Mouse (Mus musculus): ENCODE results near the gene Vps52.

Gene Vps52

GRCm38 (mm10) chr17:33953310-33953709, 2.3 kb upstream of the Vps52 start:
- H3K27me3 ChIP-seq (ENCODE audit: insufficient read depth, low read length): no peaks in the 10 kb centered on the region
- H3K4me1 ChIP-seq (replicated peaks; ENCODE audit: low read depth, low read length): peaks cover 66% of the 10 kb centered on the region
- peak overlapping the region; percentile 95 for H3K4me3 ChIP-seq (replicated peaks; ENCODE audit: low read length)
- peaks cover 74% of the 10 kb centered on the region for H3K36me3 ChIP-seq (ENCODE audit: insufficient read depth, low read length)
- TF ChIP-seq CTCF (conservative IDR thresholded peaks at IDR 0.05; ENCODE audit: low read length) (no peak), POU5F1 (IDR thresholded peaks at IDR 0.05; ENCODE audit: borderline replicate concordance, low read length) (no peak), NANOG (IDR thresholded peaks at IDR 0.05; ENCODE audit: borderline replicate concordance, low read length) (no peak)
- H3K9me3 ChIP-seq (ENCODE audit: low read length): no peaks in the 10 kb centered on the region

GRCm38 (mm10) chr17:33953961-33954565, 1.5 kb upstream of the Vps52 start:
- Histone ChIP-seq H3K27me3 (ENCODE audit: insufficient read depth, low read length) (no peaks in the 10 kb centered on the region), H3K9me3 (ENCODE audit: low read length) (no peaks in the 10 kb centered on the region), H3K4me3 (replicated peaks; ENCODE audit: low read length) (peak overlapping the region; percentile 95), H3K4me1 (replicated peaks; ENCODE audit: low read depth, low read length) (peaks cover 58% of the 10 kb centered on the region), H3K36me3 (ENCODE audit: insufficient read depth, low read length) (peaks cover 74% of the 10 kb centered on the region)
- TF ChIP-seq NANOG (IDR thresholded peaks at IDR 0.05; ENCODE audit: borderline replicate concordance, low read length) (no peak), CTCF (conservative IDR thresholded peaks at IDR 0.05; ENCODE audit: low read length) (no peak), POU5F1 (IDR thresholded peaks at IDR 0.05; ENCODE audit: borderline replicate concordance, low read length) (no peak)

- peak overlapping the region; percentile 95 for H3K4me3 ChIP-seq (replicated peaks; ENCODE audit: low read length)
- H3K4me1 ChIP-seq (replicated peaks; ENCODE audit: low read depth, low read length): peaks cover 54% of the 10 kb centered on the region
- no peaks in the 10 kb centered on the region for H3K9me3 ChIP-seq (ENCODE audit: low read length)
- H3K27me3 ChIP-seq (ENCODE audit: insufficient read depth, low read length): no peaks in the 10 kb centered on the region
- TF ChIP-seq NANOG (IDR thresholded peaks at IDR 0.05; ENCODE audit: borderline replicate concordance, low read length) (no peak), POU5F1 (IDR thresholded peaks at IDR 0.05; ENCODE audit: borderline replicate concordance, low read length) (no peak), CTCF (conservative IDR thresholded peaks at IDR 0.05; ENCODE audit: low read length) (no peak)
- H3K36me3 ChIP-seq (ENCODE audit: insufficient read depth, low read length): peaks cover 74% of the 10 kb centered on the region
Observed at GRCm38 (mm10) chr17:33954646-33955554, 712 bp upstream of the Vps52 start.

GRCm38 (mm10) chr17:33956336-33956735, 724 bp downstream of the Vps52 start:
- Histone ChIP-seq H3K4me3 (replicated peaks; ENCODE audit: low read length) (peak overlapping the region; percentile 95), H3K9me3 (ENCODE audit: low read length) (no peaks in the 10 kb centered on the region), H3K36me3 (ENCODE audit: insufficient read depth, low read length) (peaks cover 80% of the 10 kb centered on the region), H3K27me3 (ENCODE audit: insufficient read depth, low read length) (no peaks in the 10 kb centered on the region), H3K4me1 (replicated peaks; ENCODE audit: low read depth, low read length) (peaks cover 42% of the 10 kb centered on the region)
- TF ChIP-seq CTCF (conservative IDR thresholded peaks at IDR 0.05; ENCODE audit: low read length) (no peak), NANOG (IDR thresholded peaks at IDR 0.05; ENCODE audit: borderline replicate concordance, low read length) (no peak), POU5F1 (IDR thresholded peaks at IDR 0.05; ENCODE audit: borderline replicate concordance, low read length) (no peak)

GRCm38 (mm10) chr17:33957493-33957892, 1.9 kb downstream of the Vps52 start:
- Histone ChIP-seq H3K27me3 (ENCODE audit: insufficient read depth, low read length) (no peaks in the 10 kb centered on the region), H3K36me3 (ENCODE audit: insufficient read depth, low read length) (peaks cover 80% of the 10 kb centered on the region), H3K9me3 (ENCODE audit: low read length) (no peaks in the 10 kb centered on the region), H3K4me3 (replicated peaks; ENCODE audit: low read length) (no peak overlapping the region), H3K4me1 (replicated peaks; ENCODE audit: low read depth, low read length) (peaks cover 36% of the 10 kb centered on the region)
- TF ChIP-seq POU5F1 (IDR thresholded peaks at IDR 0.05; ENCODE audit: borderline replicate concordance, low read length) (no peak), CTCF (conservative IDR thresholded peaks at IDR 0.05; ENCODE audit: low read length) (no peak), NANOG (IDR thresholded peaks at IDR 0.05; ENCODE audit: borderline replicate concordance, low read length) (no peak)

GRCm38 (mm10) chr17:33958451-33958850, 2.8 kb downstream of the Vps52 start:
- TF ChIP-seq NANOG (IDR thresholded peaks at IDR 0.05; ENCODE audit: borderline replicate concordance, low read length): no peak
- TF ChIP-seq POU5F1 (IDR thresholded peaks at IDR 0.05; ENCODE audit: borderline replicate concordance, low read length): no peak
- no peak for TF ChIP-seq CTCF (conservative IDR thresholded peaks at IDR 0.05; ENCODE audit: low read length)
- peaks cover 80% of the 10 kb centered on the region for H3K36me3 ChIP-seq (ENCODE audit: insufficient read depth, low read length)
- peaks cover 27% of the 10 kb centered on the region for H3K4me1 ChIP-seq (replicated peaks; ENCODE audit: low read depth, low read length)
- no peaks in the 10 kb centered on the region for H3K27me3 ChIP-seq (ENCODE audit: insufficient read depth, low read length)
- H3K4me3 ChIP-seq (replicated peaks; ENCODE audit: low read length): no peak overlapping the region
- no peaks in the 10 kb centered on the region for H3K9me3 ChIP-seq (ENCODE audit: low read length)

GRCm38 (mm10) chr17:33959135-33959534, 3.5 kb downstream of the Vps52 start:
- H3K27me3 ChIP-seq (ENCODE audit: insufficient read depth, low read length): no peaks in the 10 kb centered on the region
- H3K4me1 ChIP-seq (replicated peaks; ENCODE audit: low read depth, low read length): peaks cover 22% of the 10 kb centered on the region
- H3K4me3 ChIP-seq (replicated peaks; ENCODE audit: low read length): no peak overlapping the region
- TF ChIP-seq POU5F1 (IDR thresholded peaks at IDR 0.05; ENCODE audit: borderline replicate concordance, low read length) (no peak), CTCF (conservative IDR thresholded peaks at IDR 0.05; ENCODE audit: low read length) (no peak), NANOG (IDR thresholded peaks at IDR 0.05; ENCODE audit: borderline replicate concordance, low read length) (no peak)
- H3K9me3 ChIP-seq (ENCODE audit: low read length): no peaks in the 10 kb centered on the region
- peaks cover 80% of the 10 kb centered on the region for H3K36me3 ChIP-seq (ENCODE audit: insufficient read depth, low read length)

GRCm38 (mm10) chr17:33959948-33960347, 4.3 kb downstream of the Vps52 start:
- Histone ChIP-seq H3K4me1 (replicated peaks; ENCODE audit: low read depth, low read length) (peaks cover 17% of the 10 kb centered on the region), H3K9me3 (ENCODE audit: low read length) (no peaks in the 10 kb centered on the region), H3K36me3 (ENCODE audit: insufficient read depth, low read length) (peaks cover 77% of the 10 kb centered on the region), H3K27me3 (ENCODE audit: insufficient read depth, low read length) (no peaks in the 10 kb centered on the region), H3K4me3 (replicated peaks; ENCODE audit: low read length) (no peak overlapping the region)
- TF ChIP-seq NANOG (IDR thresholded peaks at IDR 0.05; ENCODE audit: borderline replicate concordance, low read length): no peak
- no peak for TF ChIP-seq POU5F1 (IDR thresholded peaks at IDR 0.05; ENCODE audit: borderline replicate concordance, low read length)
- no peak for TF ChIP-seq CTCF (conservative IDR thresholded peaks at IDR 0.05; ENCODE audit: low read length)
